Mouse (Mus musculus): ENCODE results near the gene Prrx2. TPM values are rescaled to one million over a fixed set of nuclear protein-coding genes. Genes with fewer than 3 reads are reported as not detected.
A peak's percentile ranks its signal among the peaks of the same experiment; 100 is the strongest.

The Prrx2 gene
- polyA plus RNA-seq, 1 experiment from 2014 or later = 3.1 TPM

DNA sequence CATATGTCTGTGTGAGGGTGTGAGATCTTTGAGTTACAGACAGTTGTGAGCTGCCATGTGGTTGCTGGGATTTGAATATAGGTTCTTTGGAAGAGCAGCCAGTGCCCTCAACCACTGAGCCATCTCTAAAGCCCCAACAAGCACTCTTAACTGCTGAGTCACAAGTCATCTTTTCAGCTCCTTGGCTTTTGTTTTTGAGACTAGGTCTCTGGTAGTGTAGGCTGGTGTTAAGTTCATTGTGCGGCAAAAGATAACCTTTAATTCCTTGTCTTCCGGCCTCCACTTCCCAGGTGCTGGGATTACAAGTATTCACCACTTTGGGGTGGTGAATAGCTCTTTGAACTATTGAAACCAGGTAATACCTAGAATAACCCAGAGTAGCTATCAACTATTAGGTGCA, 28.8 kb upstream of the Prrx2 start:
- Histone ChIP-seq H3K27me3 (no peaks in the 10 kb centered on the region), H3K4me3 (no peak overlapping the region), H3K36me3 (no peaks in the 10 kb centered on the region), H3K27ac (replicated peaks) (no peak overlapping the region), H3K4me1 (peaks cover 36% of the 10 kb centered on the region), H3K9me3 (no peaks in the 10 kb centered on the region), H3K9ac (replicated peaks) (no peak overlapping the region), H3K4me2 (replicated peaks) (no peak overlapping the region)
- 96% methylated on average over 2 of the region's 2 CpGs for WGBS
- no peak for ATAC-seq (replicated peaks)

DNA sequence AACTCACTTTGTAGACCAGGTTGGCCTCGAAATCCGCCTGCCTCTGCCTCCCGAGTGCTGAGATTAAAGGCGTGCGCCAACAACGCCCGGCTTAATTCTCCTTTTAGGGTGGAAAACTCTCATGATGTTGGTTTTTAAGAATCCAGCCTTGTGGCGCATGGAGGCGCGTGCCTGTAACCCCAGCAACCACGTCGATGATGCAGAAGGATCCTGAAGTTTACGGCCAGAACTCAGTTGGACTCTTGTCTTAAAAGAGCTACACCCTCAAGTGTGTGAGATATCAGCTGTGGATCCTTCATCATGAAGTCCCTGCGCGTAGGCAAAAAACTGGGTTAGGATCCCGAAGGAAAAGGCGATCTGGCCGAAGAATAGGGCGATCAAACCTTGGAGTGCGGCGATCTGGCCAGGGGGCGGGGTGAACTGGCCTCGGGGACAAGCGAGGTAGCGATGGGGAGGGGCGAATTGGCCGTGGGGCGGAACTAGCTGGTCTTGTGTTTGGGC, 27.6 kb upstream of the Prrx2 start:
- peak; percentile 38; the same call in 1 of the 2 replicates for ATAC-seq (replicated peaks)
- WGBS = 4% methylated on average over 28 of the region's 28 CpGs
- peak overlapping the region; percentile 86 for H3K9ac ChIP-seq (replicated peaks)
- H3K9me3 ChIP-seq = no peaks in the 10 kb centered on the region
- peak overlapping the region; percentile 80 for H3K4me3 ChIP-seq
- H3K36me3 ChIP-seq = no peaks in the 10 kb centered on the region
- no peaks in the 10 kb centered on the region for H3K27me3 ChIP-seq
- peak overlapping the region; percentile 81 for H3K27ac ChIP-seq (replicated peaks)
- H3K4me2 ChIP-seq (replicated peaks) = peak overlapping the region; percentile 73
- peaks cover 33% of the 10 kb centered on the region for H3K4me1 ChIP-seq

- ATAC-seq (replicated peaks) = peak; percentile 97
- WGBS = 0% methylated on average over 43 of the region's 44 CpGs
- H3K27ac ChIP-seq (replicated peaks) = peak within 1 kb of the TSS; percentile 81
- H3K9me3 ChIP-seq = no peaks in the 10 kb centered on the region
- H3K36me3 ChIP-seq = 0 out of 2 replicates have a peak, but pooled peaks cover 5% of the 10 kb centered on the region
- H3K27me3 ChIP-seq = no peaks in the 10 kb centered on the region
- H3K9ac ChIP-seq (replicated peaks) = peak within 1 kb of the TSS; percentile 86
- peak within 1 kb of the TSS; percentile 80 for H3K4me3 ChIP-seq
- H3K4me1 ChIP-seq = peaks cover 33% of the 10 kb centered on the region
- H3K4me2 ChIP-seq (replicated peaks) = peak within 1 kb of the TSS; percentile 73
Measured at GRCm38 (mm10) chr2:30807648-30808295, 27.0 kb upstream of the Prrx2 start, which contains the start of gene Ntmt1. TSS of gene Ntmt1 (plus strand) at chr2:30807826.

DNA sequence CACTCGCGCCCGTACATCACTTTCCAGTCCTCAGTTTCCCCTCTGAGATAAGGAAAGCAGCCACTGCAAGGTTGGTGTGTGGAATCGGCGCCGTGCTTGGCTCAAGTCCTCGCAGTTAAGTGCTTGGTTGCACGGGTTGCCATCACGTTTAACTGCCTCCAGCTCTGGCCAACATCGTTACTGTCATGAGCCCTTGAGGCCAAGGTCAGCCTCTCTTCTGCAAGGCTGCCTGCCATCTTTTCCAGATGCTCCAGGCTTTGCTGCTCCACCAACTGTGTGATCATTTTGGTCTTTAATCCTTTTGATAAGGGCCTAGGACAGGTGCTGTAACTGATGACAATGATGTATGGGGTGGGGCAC, 26.5 kb upstream of the Prrx2 start:
- WGBS = 8% methylated on average over 10 of the region's 10 CpGs
- peak overlapping the region; percentile 80 for H3K4me3 ChIP-seq
- peak overlapping the region; percentile 73 for H3K4me2 ChIP-seq (replicated peaks)
- H3K36me3 ChIP-seq = 0 out of 2 replicates have a peak, but pooled peaks cover 5% of the 10 kb centered on the region
- peak overlapping the region; percentile 86 for H3K9ac ChIP-seq (replicated peaks)
- peak overlapping the region; percentile 81 for H3K27ac ChIP-seq (replicated peaks)
- H3K4me1 ChIP-seq = peaks cover 33% of the 10 kb centered on the region
- no peaks in the 10 kb centered on the region for H3K9me3 ChIP-seq
- no peaks in the 10 kb centered on the region for H3K27me3 ChIP-seq
- ATAC-seq (replicated peaks) = no peak

DNA sequence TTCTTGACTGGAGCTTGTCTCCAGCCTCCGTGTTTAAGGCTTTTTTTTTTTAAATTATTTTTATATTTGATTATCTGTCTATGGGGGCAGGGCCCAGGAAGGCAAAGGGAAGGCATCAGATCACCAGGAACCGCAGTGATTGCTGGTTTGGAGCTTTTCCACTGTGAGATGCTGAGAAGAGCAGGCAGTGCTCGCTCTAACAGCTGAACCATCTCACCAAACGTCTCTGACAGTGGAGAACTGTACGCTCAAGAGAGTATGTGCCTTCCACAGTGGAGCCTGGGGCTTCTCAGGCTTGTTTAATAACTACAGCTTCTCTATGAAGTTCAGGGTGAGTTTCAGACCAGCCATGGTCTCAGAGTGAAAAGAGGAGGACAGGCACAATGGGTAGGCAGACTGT, 25.3 kb upstream of the Prrx2 start:
- H3K9ac ChIP-seq (replicated peaks) = no peak overlapping the region; the same call in 1 of the 2 replicates
- 86% methylated on average over 5 of the region's 5 CpGs for WGBS
- peak overlapping the region; percentile 14 for H3K4me3 ChIP-seq

DNA sequence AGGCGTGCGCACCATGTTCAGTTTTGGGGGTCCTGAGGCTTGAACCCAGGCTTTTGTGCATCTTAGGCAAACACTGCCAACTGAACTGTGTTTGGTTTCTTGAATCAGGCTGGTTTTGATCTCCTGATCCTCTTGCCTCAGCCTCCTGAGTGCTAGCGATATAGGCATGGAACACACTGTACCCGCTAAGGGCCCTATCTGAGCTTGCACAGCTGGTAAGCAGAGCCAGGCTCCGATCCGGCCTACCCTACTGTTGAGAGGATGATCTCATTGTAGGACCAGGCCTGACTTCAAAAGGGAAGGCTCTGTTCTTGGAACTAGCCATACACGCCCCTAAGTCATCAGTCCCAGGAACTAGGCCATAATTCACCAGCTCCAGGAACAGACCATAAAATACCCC, 24.2 kb upstream of the Prrx2 start:
- Histone ChIP-seq H3K27ac (replicated peaks) (no peak overlapping the region), H3K4me1 (peaks cover 33% of the 10 kb centered on the region), H3K9ac (replicated peaks) (no peak overlapping the region), H3K27me3 (no peaks in the 10 kb centered on the region), H3K4me3 (no peak overlapping the region), H3K9me3 (no peaks in the 10 kb centered on the region), H3K4me2 (replicated peaks) (no peak overlapping the region), H3K36me3 (peaks cover 22% of the 10 kb centered on the region)
- no peak for ATAC-seq (replicated peaks)
- WGBS = 92% methylated on average over 7 of the region's 7 CpGs

More for the DNA sequence above, 25.3 kb upstream of the Prrx2 start:
- ATAC-seq (replicated peaks) = no peak
- Histone ChIP-seq H3K4me2 (replicated peaks) (peak overlapping the region; percentile 73), H3K27me3 (no peaks in the 10 kb centered on the region), H3K9me3 (no peaks in the 10 kb centered on the region), H3K36me3 (peaks cover 11% of the 10 kb centered on the region), H3K4me1 (peaks cover 33% of the 10 kb centered on the region), H3K27ac (replicated peaks) (0 out of 2 replicates have a peak overlapping the region, but pooled peaks have one; percentile 29)

GRCm38 (mm10) chr2:30816383-30816782, 18.4 kb upstream of the Prrx2 start:
- H3K9ac ChIP-seq (replicated peaks) = no peak overlapping the region
- WGBS = 85% methylated on average over 1 of the region's 1 CpGs
- ATAC-seq (replicated peaks) = no peak
- no peak overlapping the region for H3K4me3 ChIP-seq
- H3K36me3 ChIP-seq = peaks cover 55% of the 10 kb centered on the region
- H3K4me2 ChIP-seq (replicated peaks) = no peak overlapping the region
- H3K27me3 ChIP-seq = no peaks in the 10 kb centered on the region
- H3K27ac ChIP-seq (replicated peaks) = no peak overlapping the region
- peaks cover 3% of the 10 kb centered on the region; the same call in 1 of the 2 replicates for H3K4me1 ChIP-seq
- no peaks in the 10 kb centered on the region for H3K9me3 ChIP-seq

GRCm38 (mm10) chr2:30819873-30820272, 14.9 kb upstream of the Prrx2 start:
- H3K27me3 ChIP-seq = no peaks in the 10 kb centered on the region
- no peak for ATAC-seq (replicated peaks)
- H3K9me3 ChIP-seq = no peaks in the 10 kb centered on the region
- no peak overlapping the region for H3K4me2 ChIP-seq (replicated peaks)
- H3K4me3 ChIP-seq = no peak overlapping the region
- peaks cover 6% of the 10 kb centered on the region for H3K4me1 ChIP-seq
- WGBS = 97% methylated on average over 5 of the region's 5 CpGs
- H3K36me3 ChIP-seq = peaks cover 71% of the 10 kb centered on the region
- H3K27ac ChIP-seq (replicated peaks) = no peak overlapping the region
- H3K9ac ChIP-seq (replicated peaks) = no peak overlapping the region

GRCm38 (mm10) chr2:30821073-30821472, 13.7 kb upstream of the Prrx2 start:
- Histone ChIP-seq H3K9me3 (no peaks in the 10 kb centered on the region), H3K4me3 (no peak overlapping the region), H3K27me3 (no peaks in the 10 kb centered on the region), H3K36me3 (peaks cover 69% of the 10 kb centered on the region), H3K27ac (replicated peaks) (no peak overlapping the region), H3K9ac (replicated peaks) (no peak overlapping the region), H3K4me1 (peaks cover 6% of the 10 kb centered on the region), H3K4me2 (replicated peaks) (no peak overlapping the region)
- no peak for ATAC-seq (replicated peaks)
- 98% methylated on average over 3 of the region's 3 CpGs for WGBS

- Histone ChIP-seq H3K4me1 (peaks cover 18% of the 10 kb centered on the region), H3K27ac (replicated peaks) (no peak overlapping the region), H3K9ac (replicated peaks) (no peak overlapping the region), H3K36me3 (peaks cover 62% of the 10 kb centered on the region), H3K27me3 (no peaks in the 10 kb centered on the region), H3K4me2 (replicated peaks) (no peak overlapping the region), H3K4me3 (no peak overlapping the region), H3K9me3 (no peaks in the 10 kb centered on the region)
- ATAC-seq (replicated peaks) = no peak
- 95% methylated on average over 8 of the region's 8 CpGs for WGBS
Measured at GRCm38 (mm10) chr2:30822460-30822859, 12.3 kb upstream of the Prrx2 start.

DNA sequence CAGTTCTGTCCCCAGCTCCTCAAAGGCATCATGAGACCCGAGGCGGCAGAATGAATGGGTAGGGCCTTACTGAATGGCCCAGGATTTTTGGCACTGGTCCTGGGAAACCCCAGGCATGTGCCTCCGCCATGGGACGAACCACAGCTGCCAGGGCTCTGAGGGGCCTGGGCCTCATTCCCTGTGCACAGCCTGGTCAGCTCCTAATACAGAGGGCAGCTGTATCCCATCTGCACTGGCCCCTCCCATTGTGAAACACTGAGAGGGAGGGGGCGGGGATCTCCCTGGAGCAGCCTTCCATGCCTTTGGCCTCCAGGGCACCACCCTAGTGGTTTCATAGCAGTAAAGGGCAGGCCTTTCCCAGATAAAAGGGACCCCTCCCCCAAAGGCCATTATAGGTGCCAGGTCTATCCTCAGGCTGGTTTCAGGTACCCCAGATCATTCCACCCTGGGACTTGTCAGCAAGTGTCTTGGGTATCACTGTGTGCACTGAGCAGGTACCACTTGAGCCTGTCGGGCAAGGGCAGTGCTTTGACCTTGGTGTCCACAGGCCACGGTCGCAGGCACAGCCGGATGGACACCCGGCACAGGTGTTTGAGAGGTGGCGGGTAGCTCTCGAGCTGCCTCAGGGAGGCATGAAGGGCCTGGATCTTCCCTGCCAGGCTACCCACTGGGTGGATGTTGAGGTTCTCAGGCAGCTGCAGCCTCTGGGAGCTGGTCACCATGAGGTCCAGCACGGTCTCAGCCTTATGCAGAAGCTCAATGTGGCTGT, 11.2 kb upstream of the Prrx2 start:
- Histone ChIP-seq H3K36me3 (peaks cover 62% of the 10 kb centered on the region), H3K4me1 (peaks cover 20% of the 10 kb centered on the region), H3K4me2 (replicated peaks) (no peak overlapping the region), H3K4me3 (no peak overlapping the region), H3K9me3 (no peaks in the 10 kb centered on the region), H3K27ac (replicated peaks) (no peak overlapping the region), H3K27me3 (no peaks in the 10 kb centered on the region), H3K9ac (replicated peaks) (no peak overlapping the region)
- ATAC-seq (replicated peaks) = peak; percentile 29
- WGBS = 67% methylated on average over 13 of the region's 13 CpGs

Data from forebrain, embryonic 15.5 days (tissue).